25 mouse cellular contexts compared by ENCODE assay signal in genomic region chr4:63064911-63065310, GRCm38 (mm10).
DNase-seq lines count a peak whose midpoint lies in the region; TF ChIP-seq lines count a peak whose summit lies in the region.
"Had no signal": no experiment of that assay in that cellular context is flagged by ENCODE, and none has a peak within 500 bp of the region (broad histone marks: within the 10 kb centered on the region; RNA-seq: fewer than 3 reads in every experiment).

No protein-coding gene starts in this region.

- no peaks in the 10 kb centered on the region for H3K79me2 ChIP-seq in heart, adult 2 months (replicated peaks; ENCODE audit: control insufficient read depth, insufficient read depth, low read length)

- no peak for TF ChIP-seq CTCF in heart, adult 2 months (IDR thresholded peaks at IDR 0.05)

- no peak overlapping the region for H3K4me3 ChIP-seq in heart, adult 2 months
- H3K4me3 ChIP-seq: embryonic facial prominence, embryonic 12.5 days; erythroblast, embryonic 14.5 days; forebrain, embryonic 13.5 days; heart, embryonic 13.5 days; left cerebral cortex, adult 2 months; midbrain, embryonic 10.5 days; myocyte; neural tube, embryonic 15.5 days had no signal

- no peak overlapping the region for H3K27ac ChIP-seq in heart, adult 2 months
- H3K27ac ChIP-seq: embryonic facial prominence, embryonic 12.5 days; forebrain, embryonic 13.5 days; heart, embryonic 13.5 days; hindbrain, embryonic 14.5 days; left cerebral cortex, adult 2 months; midbrain, embryonic 10.5 days; neural tube, embryonic 15.5 days had no signal

- H3K27me3 ChIP-seq in heart, adult 2 months (ENCODE audit: control insufficient read depth, insufficient read depth, low read length) = no peaks in the 10 kb centered on the region
- H3K27me3 ChIP-seq: embryonic facial prominence, embryonic 12.5 days; forebrain, embryonic 13.5 days; heart, embryonic 13.5 days; neural tube, embryonic 15.5 days; Patski had no signal

- H3K36me3 ChIP-seq in heart, adult 2 months (ENCODE audit: control insufficient read depth, insufficient read depth, low read length) = no peaks in the 10 kb centered on the region
- H3K36me3 ChIP-seq: G1E; heart, embryonic 13.5 days; neural tube, embryonic 15.5 days had no signal

- TF ChIP-seq POLR2A in heart, adult 2 months (IDR thresholded peaks at IDR 0.05; ENCODE audit: insufficient read depth, low read depth, low read length) = no peak

- TF ChIP-seq EP300 in heart, adult 2 months (IDR thresholded peaks at IDR 0.05; ENCODE audit: insufficient read depth, low read depth, low read length) = no peak

- H3K9ac ChIP-seq in heart, adult 2 months (ENCODE audit: low read depth, low read length) = no peak overlapping the region
- H3K9ac ChIP-seq: embryonic facial prominence, embryonic 12.5 days; forebrain, embryonic 13.5 days; heart, embryonic 13.5 days; hindbrain, embryonic 14.5 days; neural tube, embryonic 15.5 days had no signal

- 87% methylated on average over 9 of the region's 9 CpGs for WGBS in heart, adult 2 months

- no peaks in the 10 kb centered on the region for H3K4me1 ChIP-seq in heart, adult 2 months (ENCODE audit: control insufficient read depth, insufficient read depth, low read length)
- H3K4me1 ChIP-seq: forebrain, embryonic 13.5 days had no signal

- intact Hi-C loops in heart, adult 2 months (cut with DNase I) = no loop called here

- DNase-seq in heart, postnatal 4 days = peak; percentile 10
- DNase-seq in heart, adult 2 months = no peak
- peak; percentile 8 for DNase-seq in urinary bladder, adult 2 months (ENCODE audit: low spot score)
- no peak for DNase-seq in urinary bladder, postnatal 14 days (ENCODE audit: low spot score)
- peak; percentile 52 for DNase-seq in kidney, postnatal 14 days
- no peak for DNase-seq in natural killer cell, adult 2 months (ENCODE audit: low spot score in 2 of 2)
- DNase-seq in adrenal gland, postnatal 25 days = no peak
- DNase-seq: adrenal gland, adult 8-10 months; B cell, adult 2 months; cerebellum, adult 18-20 months; cerebellum, postnatal 14 days; lung, postnatal 10 days; right cerebral cortex, adult 18-20 months; right cerebral cortex, postnatal 4 days had no signal

Comparison
In these comparisons a context has a peak if more than half of its experiments do, and no peak if none do; other contexts are left out.
1. DNase-seq: peak in heart, postnatal 4 days (single experiment), urinary bladder, adult 2 months (single experiment) and kidney, postnatal 14 days (single experiment); none in heart, adult 2 months (0 of 2), urinary bladder, postnatal 14 days (single experiment), natural killer cell, adult 2 months (0 of 2) and adrenal gland, postnatal 25 days (single experiment).